Mouse (Mus musculus) layer of hippocampus, postnatal 25 days (tissue): ENCODE data around the gene 1810049J17Rik. TPM values are rescaled to one million over a fixed set of nuclear protein-coding genes. Genes with fewer than 3 reads are reported as not detected.

Source experiments
- total RNA-seq, 2 experiments: library from RNA; stranded (reverse); gene quantifications; 2 replicates each; pipeline ENCODE4 v1.2.3; 2021

The 1810049J17Rik gene
- total RNA-seq, 2 experiments from 2014 or later = 0.69 TPM; not detected in 1

Other genes with a start within 250 kb of the 1810049J17Rik start
- 100 to 1,000 TPM; 346 to 351 TPM for gene Zfr, start 204.1 kb downstream of the 1810049J17Rik start, total RNA-seq
- gene Mtmr12, start 116.9 kb downstream of the 1810049J17Rik start, total RNA-seq = 10 to 100 TPM; 50.9 to 54.8 TPM
- gene Golph3, start 449 bp downstream of the 1810049J17Rik start, total RNA-seq = 10 to 100 TPM; 90.6 to 98.8 TPM